ENCODE assay signal across 13 mouse cellular contexts in the genomic region with DNA sequence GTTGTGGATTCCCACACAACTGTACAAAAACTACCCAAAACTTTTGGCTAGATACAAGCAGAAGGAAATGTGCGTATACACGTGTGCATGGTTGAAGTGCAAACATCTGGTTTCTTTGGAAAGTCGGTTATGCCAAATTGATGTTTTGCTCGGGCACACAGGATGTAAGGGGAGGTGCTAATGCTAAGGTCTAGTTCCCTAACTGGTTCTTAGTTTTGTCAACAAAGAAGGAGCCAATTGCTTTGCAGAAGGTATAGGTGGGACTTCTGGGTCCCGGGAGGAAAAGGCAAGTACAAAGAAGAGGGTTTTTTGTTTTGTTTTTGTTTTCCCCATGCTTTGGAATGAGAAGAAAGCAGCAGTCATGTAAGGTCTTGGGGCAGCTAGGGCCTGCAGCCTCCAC. TPM values are rescaled to one million over a fixed set of nuclear protein-coding genes. Genes with fewer than 3 reads are reported as not detected.
DNase-seq lines count a peak whose midpoint lies in the region; ATAC-seq and TF ChIP-seq lines count a peak whose summit lies in the region.
"Had no signal": no experiment of that assay in that cellular context is flagged by ENCODE, and none has a peak within 500 bp of the region (broad histone marks: within the 10 kb centered on the region; RNA-seq: fewer than 3 reads in every experiment).

No protein-coding gene starts in this region.

- H3K4me2 ChIP-seq in liver, postnatal 0 days (ENCODE audit: low read depth, low read length): no peak overlapping the region; the same call in 1 of the 2 replicates
- H3K4me2 ChIP-seq in liver, embryonic 11.5 days: no peak overlapping the region
- H3K4me2 ChIP-seq: neural tube, embryonic 13.5 days had no signal

- TF ChIP-seq POLR2A in bone marrow, adult 2 months (IDR thresholded peaks at IDR 0.05; ENCODE audit: borderline replicate concordance, control insufficient read depth, low read depth, low read length): no peak

- no peaks in the 10 kb centered on the region for H3K9me3 ChIP-seq in liver, postnatal 0 days (ENCODE audit: low read length)
- no peaks in the 10 kb centered on the region for H3K9me3 ChIP-seq in liver, embryonic 11.5 days (ENCODE audit: control insufficient read depth, low read length)
- H3K9me3 ChIP-seq: neural tube, embryonic 13.5 days had no signal

- DNase-seq in liver, postnatal 0 days: no peak
- DNase-seq in liver, embryonic 11.5 days (ENCODE audit: low spot score): no peak
- DNase-seq in thymus, postnatal 10 days (ENCODE audit: low spot score in 2 of 2): peak; percentile 57
- DNase-seq in layer of hippocampus, adult 8-10 months (ENCODE audit: low spot score in 2 of 2): no peak
- DNase-seq in frontal cortex, postnatal 36 days (ENCODE audit: low spot score in 2 of 2): no peak
- no peak for DNase-seq in cerebellum, postnatal 14 days
- DNase-seq: adrenal gland, postnatal 10 days; liver; midbrain, embryonic 14.5 days; right cerebral cortex, adult 18-20 months had no signal

- peak overlapping the region; percentile 53; the same call in 1 of the 2 replicates for H3K27ac ChIP-seq in liver, postnatal 0 days (ENCODE audit: low read depth)
- no peak overlapping the region for H3K27ac ChIP-seq in liver, embryonic 11.5 days (ENCODE audit: low read depth, low read length)
- peak overlapping the region; percentile 79 for H3K27ac ChIP-seq in bone marrow, adult 2 months (ENCODE audit: control insufficient read depth, insufficient read depth, low read depth, low read length, poor library complexity)
- H3K27ac ChIP-seq: neural tube, embryonic 13.5 days had no signal

- H3K36me3 ChIP-seq in liver, postnatal 0 days (replicated peaks; ENCODE audit: insufficient read depth, low read length): peaks cover 42% of the 10 kb centered on the region
- H3K36me3 ChIP-seq in liver, embryonic 11.5 days (ENCODE audit: control insufficient read depth, insufficient read depth, low read length): peaks cover 4% of the 10 kb centered on the region; the same call in 1 of the 2 replicates

- H3K27me3 ChIP-seq in liver, postnatal 0 days (ENCODE audit: insufficient read depth, low read length): no peaks in the 10 kb centered on the region
- no peaks in the 10 kb centered on the region for H3K27me3 ChIP-seq in liver, embryonic 11.5 days (replicated peaks; ENCODE audit: control insufficient read depth, insufficient read depth, low read length)
- H3K27me3 ChIP-seq: neural tube, embryonic 13.5 days had no signal

- no peak for TF ChIP-seq EP300 in liver, postnatal 0 days (IDR thresholded peaks at IDR 0.05; ENCODE audit: low read depth)

- WGBS in liver, postnatal 0 days (ENCODE audit: insufficient replicate concordance): 35% methylated on average over 5 of the region's 5 CpGs
- WGBS in liver, embryonic 11.5 days: 70% methylated on average over 5 of the region's 5 CpGs
- 9% methylated on average over 5 of the region's 5 CpGs for WGBS in bone marrow, adult 2 months

- ATAC-seq in liver, postnatal 0 days: peak; percentile 49
- ATAC-seq in liver, embryonic 11.5 days (replicated peaks; ENCODE audit: low FRiP score): no peak
- ATAC-seq in hematopoietic stem cell, adult 5-6 weeks (replicated peaks in 1 of 2; ENCODE audit: insufficient read depth in 1 of 2, low FRiP score in 2 of 2, low TSS enrichment in 1 of 2, low read depth in 1 of 2, poor library complexity in 2 of 2, severe bottlenecking in 2 of 2): peak; percentile 98 to 99

- peaks cover 2% of the 10 kb centered on the region; the same call in 1 of the 2 replicates for H3K4me1 ChIP-seq in liver, postnatal 0 days (ENCODE audit: insufficient read depth)
- no peaks in the 10 kb centered on the region for H3K4me1 ChIP-seq in liver, embryonic 11.5 days (replicated peaks; ENCODE audit: control insufficient read depth, insufficient read depth, low read length)
- H3K4me1 ChIP-seq in bone marrow, adult 2 months (ENCODE audit: control insufficient read depth, insufficient read depth, low read length): no peaks in the 10 kb centered on the region; the same call in 1 of the 2 replicates
- H3K4me1 ChIP-seq: neural tube, embryonic 13.5 days had no signal

- peak overlapping the region; percentile 12; the same call in 1 of the 2 replicates for H3K4me3 ChIP-seq in liver, postnatal 0 days (ENCODE audit: low read depth, low read length)
- no peak overlapping the region for H3K4me3 ChIP-seq in liver, embryonic 11.5 days (ENCODE audit: low read depth, low read length)
- H3K4me3 ChIP-seq in bone marrow, adult 2 months (replicated peaks; ENCODE audit: control insufficient read depth, low read depth, low read length): peak overlapping the region; percentile 58
- H3K4me3 ChIP-seq: neural tube, embryonic 13.5 days had no signal

- peak overlapping the region; percentile 0; the same call in 1 of the 2 replicates for H3K9ac ChIP-seq in liver, postnatal 0 days (replicated peaks)
- H3K9ac ChIP-seq in liver, embryonic 11.5 days (ENCODE audit: low read depth, low read length): no peak overlapping the region
- H3K9ac ChIP-seq: neural tube, embryonic 13.5 days had no signal

- no peak for TF ChIP-seq CTCF in liver, postnatal 0 days (IDR thresholded peaks at IDR 0.05; ENCODE audit: low read depth)
- TF ChIP-seq CTCF in bone marrow, adult 2 months (IDR thresholded peaks at IDR 0.05; ENCODE audit: control insufficient read depth, insufficient read depth, low read length): no peak

RNA-seq across cellular contexts. Expression of a gene that starts 13.1 kb away (rescaled TPM):
- 4.1 and 5.3 TPM in 2 replicates for polyA plus RNA-seq in liver, postnatal 0 days (2015; fragmentation: Nextera tagmentation; extraction: Ambion mirVana)
- 11.5 and 14.5 TPM in 2 replicates for polyA plus RNA-seq in liver, embryonic 11.5 days (2014; fragmentation: Nextera tagmentation; extraction: Ambion mirVana)
- polyA plus RNA-seq in bone marrow, adult 2 months (2011; ENCODE audit: insufficient read depth, insufficient read length, low replicate concordance, missing spikeins): 3.3 and 13.9 TPM in 2 replicates
- 28.2 and 33.0 TPM in 2 replicates for total RNA-seq in hematopoietic stem cell, adult 5-6 weeks (2017)
- 10 to 100 TPM; 33.9 to 40.6 (median 35.1) TPM for total RNA-seq in layer of hippocampus, adult 8-10 months (2022)

RNA-seq across cellular contexts. Expression of a gene that starts 24.6 kb away (rescaled TPM):
- polyA plus RNA-seq in liver, postnatal 0 days (2015; fragmentation: Nextera tagmentation; extraction: Ambion mirVana): 1.7 and 2.2 TPM in 2 replicates
- 7.4 and 8.6 TPM in 2 replicates for polyA plus RNA-seq in liver, embryonic 11.5 days (2014; fragmentation: Nextera tagmentation; extraction: Ambion mirVana)
- 4.3 and 7.7 TPM in 2 replicates for polyA plus RNA-seq in bone marrow, adult 2 months (2011; ENCODE audit: insufficient read depth, insufficient read length, low replicate concordance, missing spikeins)
- total RNA-seq in hematopoietic stem cell, adult 5-6 weeks (2017): 16.2 and 34.6 TPM in 2 replicates
- total RNA-seq in layer of hippocampus, adult 8-10 months (2022): 10 to 100 TPM; 32.7 to 40.3 (median 37.8) TPM

Comparison
In these comparisons a context has a peak if more than half of its experiments do, and no peak if none do; other contexts are left out.
1. DNase-seq: peak in thymus, postnatal 10 days (2 of 2); none in liver, postnatal 0 days (single experiment), liver, embryonic 11.5 days (single experiment), layer of hippocampus, adult 8-10 months (0 of 2), frontal cortex, postnatal 36 days (0 of 2) and cerebellum, postnatal 14 days (0 of 2).